Mouse (Mus musculus) intestine, postnatal 0 days (tissue): ENCODE measurements around the gene Tns1. TPM values are rescaled to one million over a fixed set of nuclear protein-coding genes. Genes with fewer than 3 reads are reported as not detected.

Experiments used
- ATAC-seq: fragments of 200-750 bp; cut with Nextera tagmentation; 2 replicates; pipeline ENCODE4 v1.8.0; 2017; ENCODE audit warnings: mild to moderate bottlenecking, moderate TSS enrichment, moderate library complexity
- H3K27ac ChIP-seq: fragments of 300-500 bp; sonication (generic); 2 replicates; pipeline ENCODE4 v1.5.1; 2014; ENCODE audit warnings: mild to moderate bottlenecking, low read depth, low read length, moderate library complexity
- H3K27me3 ChIP-seq: fragments of 300-500 bp; sonication (generic); replicated peaks from 2 replicates; pipeline ENCODE4 v1.6.1; 2014; ENCODE audit warnings: low read length, mixed read lengths; ENCODE audit not compliant: control insufficient read depth, insufficient read depth
- H3K36me3 ChIP-seq: fragments of 300-500 bp; sonication (generic); 2 replicates; pipeline ENCODE4 v1.6.1; 2014; ENCODE audit warnings: mild to moderate bottlenecking, moderate library complexity; ENCODE audit not compliant: control insufficient read depth, insufficient read depth
- H3K4me1 ChIP-seq: fragments of 300-500 bp; sonication (generic); replicated peaks from 2 replicates; pipeline ENCODE4 v1.6.1; 2014; ENCODE audit warnings: antibody characterized with exemption, low read length, mixed read lengths; ENCODE audit not compliant: control insufficient read depth, insufficient read depth
- H3K4me2 ChIP-seq: fragments of 300-500 bp; sonication (generic); replicated peaks from 2 replicates; pipeline ENCODE4 v1.6.1; 2014; ENCODE audit warnings: low read depth, mild to moderate bottlenecking, moderate library complexity
- H3K4me3 ChIP-seq: fragments of 300-500 bp; sonication (generic); 2 replicates; pipeline ENCODE4 v1.5.1; 2014; ENCODE audit warnings: low read depth, low read length
- H3K9ac ChIP-seq: fragments of 300-500 bp; sonication (generic); 2 replicates; pipeline ENCODE4 v1.6.1; 2014; ENCODE audit warnings: mild to moderate bottlenecking, low read depth, low read length
- H3K9me3 ChIP-seq: fragments of 300-500 bp; sonication (generic); 2 replicates; pipeline ENCODE4 v1.6.1; 2016; ENCODE audit warnings: mixed run types; ENCODE audit not compliant: control insufficient read depth
- CTCF ChIP-seq: sonication (generic); IDR thresholded peaks from 2 replicates; pipeline ENCODE4 v1.5.1; 2016; ENCODE audit warnings: low read depth, mild to moderate bottlenecking, control low read depth, antibody characterized with exemption, moderate library complexity
- WGBS: fragments of 180-500 bp; shearing (Covaris S2); extraction: QIAGEN DNeasy Blood & Tissue Kit; methylation state at CpG from one replicate; pipeline ENCODE4 v1.1.7; 2014; 5-methylcytosine and 5-hydroxymethylcytosine counted together
- polyA plus RNA-seq: library from polyadenylated mRNA; unstranded; fragments of >200 nt; fragmentation: Nextera tagmentation; extraction: Ambion mirVana; gene quantifications from 2 replicates; pipeline ENCODE4 v1.2.1, GENCODE M21; 2015

The Tns1 gene
- polyA plus RNA-seq, 1 experiment from 2014 or later = 21.5 TPM

- 83% methylated on average over 1 of the region's 1 CpGs for WGBS
- Histone ChIP-seq H3K27me3 (no peaks in the 10 kb centered on the region), H3K27ac (no peak overlapping the region), H3K4me2 (no peak overlapping the region), H3K4me1 (no peaks in the 10 kb centered on the region), H3K9ac (no peak overlapping the region), H3K9me3 (no peaks in the 10 kb centered on the region), H3K4me3 (no peak overlapping the region), H3K36me3 (peaks cover 42% of the 10 kb centered on the region)
- TF ChIP-seq CTCF = no peak
- ATAC-seq = no peak
Observed at GRCm38 (mm10) chr1:73916298-73916697, 208.0 kb downstream of the Tns1 start.

GRCm38 (mm10) chr1:73915218-73916070, 208.8 kb downstream of the Tns1 start:
- no peak overlapping the region for H3K4me3 ChIP-seq
- H3K9ac ChIP-seq = no peak overlapping the region
- H3K36me3 ChIP-seq = peaks cover 35% of the 10 kb centered on the region
- no peaks in the 10 kb centered on the region for H3K4me1 ChIP-seq
- no peaks in the 10 kb centered on the region for H3K27me3 ChIP-seq
- no peaks in the 10 kb centered on the region for H3K9me3 ChIP-seq
- 58% methylated on average over 8 of the region's 8 CpGs for whole genome bisulfite sequencing
- H3K4me2 ChIP-seq = no peak overlapping the region
- H3K27ac ChIP-seq = no peak overlapping the region
- ATAC-seq = no peak
- TF ChIP-seq CTCF = no peak

DNA sequence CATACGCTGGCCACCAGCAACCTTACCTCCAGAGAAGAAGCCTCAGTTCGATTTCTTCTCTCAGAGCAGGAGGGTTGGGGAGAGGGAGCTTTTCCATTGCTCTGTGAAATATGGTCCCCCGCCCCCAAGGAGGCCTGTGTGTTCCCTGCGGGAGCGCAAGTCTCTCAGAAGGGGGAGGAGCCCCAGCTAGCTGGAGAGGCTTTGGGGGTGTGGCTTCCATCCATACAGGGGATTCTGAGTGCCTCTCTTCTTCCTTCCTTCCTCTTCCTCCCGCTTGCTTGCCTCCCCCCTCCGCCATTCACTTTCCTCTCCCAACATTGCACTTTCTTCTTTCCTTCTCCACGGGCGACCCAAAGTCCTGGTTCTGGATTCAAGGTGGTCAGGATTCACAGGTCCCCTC, 210.2 kb downstream of the Tns1 start:
- no peak for ATAC-seq
- H3K36me3 ChIP-seq = peaks cover 29% of the 10 kb centered on the region

GRCm38 (mm10) chr1:73913071-73914005, 210.9 kb downstream of the Tns1 start:
- Histone ChIP-seq H3K9ac (no peak overlapping the region), H3K4me2 (no peak overlapping the region), H3K4me3 (no peak overlapping the region), H3K4me1 (no peaks in the 10 kb centered on the region), H3K36me3 (peaks cover 23% of the 10 kb centered on the region), H3K9me3 (no peaks in the 10 kb centered on the region), H3K27ac (no peak overlapping the region), H3K27me3 (no peaks in the 10 kb centered on the region)
- no peak for ATAC-seq
- WGBS = 79% methylated on average over 19 of the region's 19 CpGs
- TF ChIP-seq CTCF = no peak

More for the DNA sequence above, 210.2 kb downstream of the Tns1 start:
- no peak for TF ChIP-seq CTCF
- 27% methylated on average over 7 of the region's 9 CpGs for WGBS
- Histone ChIP-seq H3K4me1 (no peaks in the 10 kb centered on the region), H3K4me2 (no peak overlapping the region), H3K9me3 (no peaks in the 10 kb centered on the region), H3K27ac (no peak overlapping the region), H3K27me3 (no peaks in the 10 kb centered on the region), H3K9ac (no peak overlapping the region), H3K4me3 (no peak overlapping the region)

- H3K27ac ChIP-seq = no peak overlapping the region
- no peak for ATAC-seq
- no peak overlapping the region for H3K4me3 ChIP-seq
- no peak overlapping the region for H3K9ac ChIP-seq
- no peak overlapping the region for H3K4me2 ChIP-seq
- no peak for TF ChIP-seq CTCF
- peaks cover 15% of the 10 kb centered on the region for H3K36me3 ChIP-seq
- 82% methylated on average over 10 of the region's 10 CpGs for WGBS
- no peaks in the 10 kb centered on the region for H3K9me3 ChIP-seq
- no peaks in the 10 kb centered on the region for H3K4me1 ChIP-seq
- H3K27me3 ChIP-seq = no peaks in the 10 kb centered on the region
Observed at GRCm38 (mm10) chr1:73912466-73912865, 211.8 kb downstream of the Tns1 start.

GRCm38 (mm10) chr1:73911981-73912380, 212.3 kb downstream of the Tns1 start:
- no peaks in the 10 kb centered on the region for H3K9me3 ChIP-seq
- peaks cover 11% of the 10 kb centered on the region for H3K36me3 ChIP-seq
- no peaks in the 10 kb centered on the region for H3K4me1 ChIP-seq
- H3K27ac ChIP-seq = no peak overlapping the region
- no peak for TF ChIP-seq CTCF
- no peak overlapping the region for H3K4me2 ChIP-seq
- WGBS = 78% methylated on average over 8 of the region's 8 CpGs
- ATAC-seq = no peak
- no peak overlapping the region for H3K4me3 ChIP-seq
- H3K9ac ChIP-seq = no peak overlapping the region
- H3K27me3 ChIP-seq = no peaks in the 10 kb centered on the region
